Mouse (Mus musculus) mature B cell (primary cell): ENCODE measurements around the gene Myg1.

Experiments
- in situ Hi-C: fragments of 300-500 bp; cut with MboI; formaldehyde crosslinking; loops from 2 replicates; pipeline ENCODE4 v1.14.3; 2019

The Myg1 gene

GRCm38 (mm10) chr15:102344490-102344889 lies 13.0 kb downstream of the Myg1 start:
- in situ Hi-C loops: no loop called here

- in situ Hi-C loops: no loop called here
Measured at GRCm38 (mm10) chr15:102346444-102346843, 14.9 kb downstream of the Myg1 start.

- in situ Hi-C loops: no loop called here
Measured at GRCm38 (mm10) chr15:102350138-102350941, 18.8 kb downstream of the Myg1 start, which contains the start of gene Aaas. Aaas (minus strand) TSS chr15:102350771.

- in situ Hi-C loops: no loop called here
Measured at GRCm38 (mm10) chr15:102350942-102351291, 19.4 kb downstream of the Myg1 start.

GRCm38 (mm10) chr15:102352177-102352576 lies 20.7 kb downstream of the Myg1 start:
- in situ Hi-C loops: no loop called here

GRCm38 (mm10) chr15:102353986-102354385 lies 22.5 kb downstream of the Myg1 start:
- in situ Hi-C loops: no loop called here

- in situ Hi-C loops: no loop called here
Measured at GRCm38 (mm10) chr15:102355134-102355870, 23.8 kb downstream of the Myg1 start.

- in situ Hi-C loops: no loop called here
Measured at GRCm38 (mm10) chr15:102355871-102356441, 24.4 kb downstream of the Myg1 start.

GRCm38 (mm10) chr15:102356501-102357325 lies 25.2 kb downstream of the Myg1 start:
- in situ Hi-C loops: no loop called here

- in situ Hi-C loops: no loop called here
Measured at GRCm38 (mm10) chr15:102358126-102358525, 26.6 kb downstream of the Myg1 start.

- in situ Hi-C loops: no loop called here
Measured at GRCm38 (mm10) chr15:102358834-102359233, 27.3 kb downstream of the Myg1 start.

- in situ Hi-C loops: no loop called here
Measured at GRCm38 (mm10) chr15:102362648-102363047, 31.1 kb downstream of the Myg1 start.

GRCm38 (mm10) chr15:102364678-102365077 lies 33.2 kb downstream of the Myg1 start:
- in situ Hi-C loops: no loop called here

GRCm38 (mm10) chr15:102366238-102366637 lies 34.7 kb downstream of the Myg1 start:
- in situ Hi-C loops: no loop called here

GRCm38 (mm10) chr15:102366733-102367344 lies 35.3 kb downstream of the Myg1 start, which contains the start of gene Sp7:
Sp7 (minus strand) TSS chr15:102367182.
- in situ Hi-C loops: no loop called here

- in situ Hi-C loops: no loop called here
Measured at GRCm38 (mm10) chr15:102369972-102370371, 38.5 kb downstream of the Myg1 start.

- in situ Hi-C loops: no loop called here
Measured at GRCm38 (mm10) chr15:102370727-102371126, 39.2 kb downstream of the Myg1 start.

- in situ Hi-C loops: no loop called here
Measured at GRCm38 (mm10) chr15:102376453-102377162, 45.1 kb downstream of the Myg1 start.

GRCm38 (mm10) chr15:102377163-102377543 lies 45.6 kb downstream of the Myg1 start:
- in situ Hi-C loops: no loop called here

- in situ Hi-C loops: no loop called here
Measured at GRCm38 (mm10) chr15:102377810-102378262, 46.3 kb downstream of the Myg1 start.

- in situ Hi-C loops: no loop called here
Measured at GRCm38 (mm10) chr15:102381575-102381974, 50.1 kb downstream of the Myg1 start.
